Mouse (Mus musculus): Measurements from ENCODE around the gene Mlh1. TPM values are rescaled to one million over a fixed set of nuclear protein-coding genes. Genes with fewer than 3 reads are reported as not detected.

Mlh1 gene
- polyA plus RNA-seq, 1 experiment from 2014 or later = 40.2 TPM

DNA sequence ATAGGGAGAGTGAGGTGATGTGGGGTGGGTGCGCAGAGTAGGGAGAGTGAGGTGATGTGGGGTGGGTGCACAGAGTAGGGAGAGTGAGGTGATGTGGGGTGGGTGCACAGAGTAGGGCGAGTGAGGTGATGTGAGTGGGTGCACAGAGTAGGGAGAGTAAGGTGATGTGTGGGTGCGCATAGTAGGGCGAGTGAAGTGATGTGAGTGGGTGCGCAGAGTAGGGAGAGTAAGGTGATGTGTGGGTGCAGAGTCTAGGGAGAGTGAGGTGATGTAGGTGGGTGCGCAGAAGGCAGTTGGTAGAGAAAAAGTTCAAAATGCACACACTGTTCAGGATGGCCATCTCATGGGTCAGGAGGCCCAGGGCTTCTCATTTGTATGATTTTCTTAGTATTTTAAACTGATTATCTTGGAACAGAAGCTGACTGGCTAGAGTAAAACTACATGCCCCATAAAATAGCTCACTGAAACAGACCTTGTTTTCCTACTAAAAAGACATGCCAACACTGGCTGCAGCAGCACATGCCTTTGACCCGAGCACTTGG, 62.4 kb downstream of the Mlh1 start:
- no peak overlapping the region for H3K27ac ChIP-seq
- H3K9me3 ChIP-seq (replicated peaks) = no peaks in the 10 kb centered on the region
- 87% methylated on average over 7 of the region's 7 CpGs for WGBS
- H3K4me3 ChIP-seq (replicated peaks) = no peak overlapping the region
- no peak overlapping the region for H3K4me2 ChIP-seq
- H3K9ac ChIP-seq = no peak overlapping the region
- H3K4me1 ChIP-seq = peaks cover 16% of the 10 kb centered on the region
- peaks cover 22% of the 10 kb centered on the region for H3K36me3 ChIP-seq
- no peak for ATAC-seq (replicated peaks; ENCODE audit: low FRiP score)
- no peaks in the 10 kb centered on the region for H3K27me3 ChIP-seq

DNA sequence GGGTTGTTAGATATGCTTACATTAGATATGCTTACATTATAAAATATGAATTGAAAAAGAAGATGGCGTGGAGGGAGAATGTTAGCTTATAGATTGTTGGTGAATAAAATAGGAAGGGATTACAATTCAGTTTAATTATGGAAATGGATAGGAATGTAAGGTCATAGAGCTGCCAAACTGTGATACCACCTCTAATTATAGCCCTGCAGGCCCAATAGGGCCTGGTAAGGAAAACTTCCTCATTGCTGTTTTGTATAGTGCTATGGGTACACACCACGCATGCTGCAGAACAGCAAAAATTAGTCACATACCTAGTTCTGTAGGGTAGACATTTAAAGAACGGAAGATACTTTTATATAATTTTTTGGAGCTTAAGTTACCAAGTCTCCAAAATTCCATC, 63.4 kb downstream of the Mlh1 start:
- H3K27ac ChIP-seq = no peak overlapping the region
- peaks cover 26% of the 10 kb centered on the region for H3K36me3 ChIP-seq
- no peak for ATAC-seq (replicated peaks; ENCODE audit: low FRiP score)
- H3K27me3 ChIP-seq = no peaks in the 10 kb centered on the region
- no peak overlapping the region for H3K4me2 ChIP-seq
- peaks cover 12% of the 10 kb centered on the region for H3K4me1 ChIP-seq
- 94% methylated on average over 3 of the region's 3 CpGs for WGBS
- H3K4me3 ChIP-seq (replicated peaks) = no peak overlapping the region
- H3K9me3 ChIP-seq (replicated peaks) = no peaks in the 10 kb centered on the region
- H3K9ac ChIP-seq = no peak overlapping the region

GRCm38 (mm10) chr9:111207683-111208082, 63.9 kb downstream of the Mlh1 start:
- H3K36me3 ChIP-seq = peaks cover 26% of the 10 kb centered on the region
- ATAC-seq (replicated peaks; ENCODE audit: low FRiP score) = no peak
- H3K9ac ChIP-seq = no peak overlapping the region
- H3K4me1 ChIP-seq = peaks cover 12% of the 10 kb centered on the region
- H3K9me3 ChIP-seq (replicated peaks) = no peaks in the 10 kb centered on the region
- H3K4me2 ChIP-seq = no peak overlapping the region
- no peak overlapping the region for H3K27ac ChIP-seq
- WGBS = 56% methylated on average over 3 of the region's 3 CpGs
- no peak overlapping the region for H3K4me3 ChIP-seq (replicated peaks)
- H3K27me3 ChIP-seq = no peaks in the 10 kb centered on the region

DNA sequence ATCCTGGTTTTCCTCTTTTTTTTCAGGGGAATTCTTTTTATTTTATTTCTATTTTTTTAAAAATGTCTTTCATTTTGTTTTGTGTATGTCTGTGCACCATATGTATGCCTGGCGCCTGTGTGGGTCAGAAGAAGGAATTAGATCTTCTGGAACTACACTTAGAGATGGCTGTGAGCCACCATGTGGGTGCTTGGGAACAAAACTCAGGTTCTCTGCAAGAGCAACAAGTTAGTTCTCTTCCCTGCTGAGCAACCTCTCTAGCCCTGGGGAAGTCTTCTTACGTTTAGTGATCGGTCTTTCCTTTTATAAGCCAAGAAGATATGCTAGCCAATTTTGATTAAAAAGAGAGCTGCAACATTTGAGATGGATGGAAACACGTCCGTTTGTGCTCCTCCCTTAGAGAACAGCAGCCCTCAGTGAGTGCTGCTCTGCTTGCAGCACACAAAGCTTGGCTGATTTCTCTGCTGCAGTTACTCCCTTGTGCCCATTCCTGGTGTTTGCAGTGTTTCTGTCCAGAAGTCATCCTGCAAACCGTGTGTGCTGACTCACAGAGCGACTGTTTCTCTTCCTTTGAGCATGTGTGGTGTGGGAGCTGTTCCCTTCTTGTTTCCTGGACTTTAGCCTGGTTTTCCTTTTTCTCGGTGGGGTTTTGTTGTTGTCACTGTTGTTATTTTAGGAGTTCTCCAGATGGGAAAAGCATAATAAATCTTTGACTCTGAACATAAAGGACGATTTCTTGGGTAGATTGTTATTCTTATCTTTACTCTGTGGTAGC, 66.8 kb downstream of the Mlh1 start:
- Histone ChIP-seq H3K36me3 (peaks cover 30% of the 10 kb centered on the region), H3K9ac (no peak overlapping the region), H3K4me1 (peaks cover 12% of the 10 kb centered on the region), H3K27ac (peak overlapping the region; percentile 72), H3K27me3 (no peaks in the 10 kb centered on the region), H3K4me2 (no peak overlapping the region), H3K9me3 (replicated peaks) (no peaks in the 10 kb centered on the region), H3K4me3 (replicated peaks) (no peak overlapping the region)
- 43% methylated on average over 9 of the region's 9 CpGs for WGBS
- ATAC-seq (replicated peaks; ENCODE audit: low FRiP score) = no peak

- Histone ChIP-seq H3K36me3 (peaks cover 19% of the 10 kb centered on the region; the same call in 1 of the 2 replicates), H3K9me3 (replicated peaks) (no peaks in the 10 kb centered on the region), H3K4me3 (replicated peaks) (no peak overlapping the region), H3K9ac (no peak overlapping the region), H3K27ac (no peak overlapping the region), H3K4me1 (peaks cover 7% of the 10 kb centered on the region), H3K27me3 (no peaks in the 10 kb centered on the region), H3K4me2 (no peak overlapping the region)
- no peak for ATAC-seq (replicated peaks; ENCODE audit: low FRiP score)
These were observed 71.4 kb downstream of the Mlh1 start for GRCm38 (mm10) chr9:111200208-111200607.

DNA sequence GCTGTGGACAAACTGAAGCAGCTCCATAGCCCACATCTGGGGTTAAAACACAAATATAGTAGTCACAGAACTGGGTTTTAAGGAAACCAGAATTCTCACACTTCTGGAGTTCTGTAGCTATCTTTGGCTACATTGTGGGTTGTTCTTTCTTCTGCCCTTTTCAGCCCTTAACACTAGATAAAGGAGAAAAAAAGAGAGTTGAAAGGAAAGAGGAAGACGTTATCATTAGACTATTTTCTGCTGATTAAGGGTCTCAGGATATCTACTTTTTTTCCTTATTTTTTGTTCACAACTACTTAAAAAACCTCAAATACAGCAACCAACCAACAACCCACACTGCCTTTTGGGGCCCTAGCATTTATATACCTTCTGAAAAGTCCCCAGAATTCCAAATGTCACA, 73.3 kb downstream of the Mlh1 start:
- H3K36me3 ChIP-seq = peaks cover 22% of the 10 kb centered on the region; the same call in 1 of the 2 replicates
- no peaks in the 10 kb centered on the region for H3K9me3 ChIP-seq (replicated peaks)
- no peaks in the 10 kb centered on the region for H3K4me1 ChIP-seq
- no peak overlapping the region for H3K4me2 ChIP-seq
- ATAC-seq (replicated peaks; ENCODE audit: low FRiP score) = no peak
- H3K27me3 ChIP-seq = no peaks in the 10 kb centered on the region
- no peak overlapping the region for H3K27ac ChIP-seq
- no peak overlapping the region for H3K9ac ChIP-seq
- no peak overlapping the region for H3K4me3 ChIP-seq (replicated peaks)
- 72% methylated on average over 1 of the region's 1 CpGs for WGBS

- ATAC-seq (replicated peaks; ENCODE audit: low FRiP score) = no peak
- no peak overlapping the region for H3K4me3 ChIP-seq (replicated peaks)
- H3K27me3 ChIP-seq = no peaks in the 10 kb centered on the region
- H3K27ac ChIP-seq = no peak overlapping the region
- no peak overlapping the region for H3K4me2 ChIP-seq
- 96% methylated on average over 4 of the region's 4 CpGs for WGBS
- no peaks in the 10 kb centered on the region for H3K9me3 ChIP-seq (replicated peaks)
- H3K9ac ChIP-seq = no peak overlapping the region
- H3K36me3 ChIP-seq = peaks cover 26% of the 10 kb centered on the region; the same call in 1 of the 2 replicates
- no peaks in the 10 kb centered on the region for H3K4me1 ChIP-seq
These were observed 73.9 kb downstream of the Mlh1 start for GRCm38 (mm10) chr9:111197712-111198111.

- 95% methylated on average over 3 of the region's 3 CpGs for WGBS
These were observed 74.5 kb downstream of the Mlh1 start for GRCm38 (mm10) chr9:111197116-111197515.

GRCm38 (mm10) chr9:111193211-111193610, 78.4 kb downstream of the Mlh1 start:
- Histone ChIP-seq H3K27ac (no peak overlapping the region), H3K4me1 (no peaks in the 10 kb centered on the region), H3K9ac (no peak overlapping the region), H3K4me2 (no peak overlapping the region), H3K27me3 (no peaks in the 10 kb centered on the region), H3K9me3 (replicated peaks) (no peaks in the 10 kb centered on the region), H3K4me3 (replicated peaks) (no peak overlapping the region), H3K36me3 (peaks cover 35% of the 10 kb centered on the region)
- no peak for ATAC-seq (replicated peaks; ENCODE audit: low FRiP score)
- 95% methylated on average over 2 of the region's 2 CpGs for WGBS

More at GRCm38 (mm10) chr9:111197116-111197515, 74.5 kb downstream of the Mlh1 start:
- Histone ChIP-seq H3K9me3 (replicated peaks) (no peaks in the 10 kb centered on the region), H3K4me3 (replicated peaks) (no peak overlapping the region), H3K4me1 (no peaks in the 10 kb centered on the region), H3K27ac (no peak overlapping the region), H3K4me2 (no peak overlapping the region), H3K9ac (no peak overlapping the region), H3K27me3 (no peaks in the 10 kb centered on the region), H3K36me3 (peaks cover 26% of the 10 kb centered on the region; the same call in 1 of the 2 replicates)
- no peak for ATAC-seq (replicated peaks; ENCODE audit: low FRiP score)

- no peak overlapping the region for H3K4me2 ChIP-seq
- no peak overlapping the region for H3K27ac ChIP-seq
- peaks cover 28% of the 10 kb centered on the region for H3K36me3 ChIP-seq
- H3K4me3 ChIP-seq (replicated peaks) = no peak overlapping the region
- no peak overlapping the region for H3K9ac ChIP-seq
- no peak for ATAC-seq (replicated peaks; ENCODE audit: low FRiP score)
- H3K4me1 ChIP-seq = no peaks in the 10 kb centered on the region
- H3K27me3 ChIP-seq = no peaks in the 10 kb centered on the region
- WGBS = 69% methylated on average over 7 of the region's 7 CpGs
- H3K9me3 ChIP-seq (replicated peaks) = no peaks in the 10 kb centered on the region
These were observed 82.9 kb downstream of the Mlh1 start for GRCm38 (mm10) chr9:111188731-111189130.

DNA sequence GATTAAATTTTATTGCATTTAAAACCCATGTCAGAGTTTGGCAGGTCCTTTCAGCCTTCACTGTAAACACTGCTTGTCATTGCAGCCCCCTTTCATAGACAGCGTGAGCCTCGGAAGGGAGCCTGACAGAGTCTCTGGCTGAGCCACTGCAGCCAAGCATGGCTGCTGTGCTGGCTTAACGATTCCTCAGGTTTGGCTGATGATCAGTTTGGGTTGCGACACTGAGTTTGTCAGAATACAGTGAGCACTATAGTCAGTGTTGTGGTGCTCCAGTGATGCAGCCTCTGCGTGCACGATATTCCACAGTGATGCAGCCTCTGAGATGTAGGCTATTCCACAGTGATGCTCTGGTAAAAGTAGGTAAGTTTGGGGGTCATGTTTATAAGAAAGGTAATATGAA, 84.7 kb downstream of the Mlh1 start:
- Histone ChIP-seq H3K9me3 (replicated peaks) (no peaks in the 10 kb centered on the region), H3K36me3 (peaks cover 21% of the 10 kb centered on the region), H3K4me3 (replicated peaks) (no peak overlapping the region), H3K4me2 (no peak overlapping the region), H3K27ac (no peak overlapping the region), H3K9ac (no peak overlapping the region), H3K4me1 (no peaks in the 10 kb centered on the region), H3K27me3 (no peaks in the 10 kb centered on the region)
- ATAC-seq (replicated peaks; ENCODE audit: low FRiP score) = no peak
- 82% methylated on average over 6 of the region's 6 CpGs for WGBS

GRCm38 (mm10) chr9:111184929-111185328, 86.7 kb downstream of the Mlh1 start:
- H3K27ac ChIP-seq = no peak overlapping the region
- no peaks in the 10 kb centered on the region for H3K27me3 ChIP-seq
- no peak for ATAC-seq (replicated peaks; ENCODE audit: low FRiP score)
- H3K9me3 ChIP-seq (replicated peaks) = no peaks in the 10 kb centered on the region
- no peaks in the 10 kb centered on the region for H3K4me1 ChIP-seq
- H3K4me2 ChIP-seq = no peak overlapping the region
- 69% methylated on average over 4 of the region's 4 CpGs for WGBS
- H3K36me3 ChIP-seq = peaks cover 11% of the 10 kb centered on the region
- no peak overlapping the region for H3K4me3 ChIP-seq (replicated peaks)
- no peak overlapping the region for H3K9ac ChIP-seq
